Mouse (Mus musculus) kidney, embryonic 16.5 days (tissue): ENCODE data around the gene Shank2. TPM values are rescaled to one million over a fixed set of nuclear protein-coding genes. Genes with fewer than 3 reads are reported as not detected.

Source experiments
- ATAC-seq: fragments of 200-750 bp; cut with Nextera tagmentation; 2 replicates; pipeline ENCODE4 v1.8.0; 2017; ENCODE audit warnings: moderate TSS enrichment; ENCODE audit not compliant: low FRiP score, low TSS enrichment
- H3K27ac ChIP-seq: fragments of 300-500 bp; sonication (generic); 2 replicates; pipeline ENCODE4 v1.5.1; 2014; ENCODE audit warnings: low read length
- H3K27me3 ChIP-seq: fragments of 300-500 bp; sonication (generic); 2 replicates; pipeline ENCODE4 v1.6.1; 2014; ENCODE audit warnings: low read length, control low read depth, mixed read lengths; ENCODE audit not compliant: insufficient read depth
- H3K36me3 ChIP-seq: fragments of 300-500 bp; sonication (generic); 2 replicates; pipeline ENCODE4 v1.6.1; 2014; ENCODE audit warnings: low read length, control low read depth, mixed read lengths; ENCODE audit not compliant: insufficient read depth
- H3K4me1 ChIP-seq: fragments of 300-500 bp; sonication (generic); 2 replicates; pipeline ENCODE4 v1.6.1; 2014; ENCODE audit warnings: low read length, control low read depth, mixed read lengths; ENCODE audit not compliant: insufficient read depth
- H3K4me2 ChIP-seq: fragments of 300-500 bp; sonication (generic); replicated peaks from 2 replicates; pipeline ENCODE4 v1.6.1; 2014; ENCODE audit warnings: low read depth, low read length
- H3K4me3 ChIP-seq: fragments of 300-500 bp; sonication (generic); 2 replicates; pipeline ENCODE4 v1.5.1; 2014; ENCODE audit warnings: mild to moderate bottlenecking, low read length
- H3K9ac ChIP-seq: fragments of 300-500 bp; sonication (generic); replicated peaks from 2 replicates; pipeline ENCODE4 v1.6.1; 2014; ENCODE audit warnings: low read length
- H3K9me3 ChIP-seq: fragments of 300-500 bp; sonication (generic); 2 replicates; pipeline ENCODE4 v1.6.1; 2016; ENCODE audit warnings: low read length, control low read depth
- WGBS: fragments of 180-500 bp; shearing (Covaris S2); extraction: QIAGEN DNeasy Blood & Tissue Kit; methylation state at CpG from one replicate; pipeline ENCODE4 v1.1.7; 2014; 5-methylcytosine and 5-hydroxymethylcytosine counted together
- polyA plus RNA-seq: library from polyadenylated mRNA; unstranded; fragments of >200 nt; fragmentation: Nextera tagmentation; extraction: Ambion mirVana; gene quantifications from 2 replicates; pipeline ENCODE4 v1.2.1, GENCODE M21; 2015

Gene Shank2
- polyA plus RNA-seq, 1 experiment from 2014 or later, result 4.0 TPM

DNA sequence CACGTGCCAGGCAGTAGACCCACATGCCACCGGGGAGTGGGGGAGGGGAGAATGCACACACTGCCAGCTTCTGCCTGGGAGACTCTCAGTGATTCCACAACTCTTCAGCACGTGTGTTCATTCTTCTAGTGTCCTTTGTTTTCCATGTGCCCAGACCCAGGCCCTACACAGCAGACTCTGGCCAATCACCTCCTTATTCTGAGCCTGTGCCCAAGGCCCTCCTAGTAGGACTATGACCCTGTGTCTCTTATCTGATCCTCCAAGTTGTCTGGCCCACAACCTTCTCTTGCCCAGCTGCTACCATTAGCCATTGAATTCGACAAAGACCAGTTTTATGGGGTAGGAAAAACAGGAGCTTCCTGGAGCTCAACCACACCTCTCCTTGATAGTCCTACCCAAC is 400.8 kb downstream of the Shank2 start:
- ATAC-seq, result no peak
- Histone ChIP-seq H3K4me1 (no peaks in the 10 kb centered on the region), H3K4me3 (no peak overlapping the region), H3K27me3 (no peaks in the 10 kb centered on the region), H3K36me3 (no peaks in the 10 kb centered on the region), H3K9ac (no peak overlapping the region), H3K4me2 (no peak overlapping the region), H3K27ac (no peak overlapping the region), H3K9me3 (no peaks in the 10 kb centered on the region)
- WGBS, result 63% methylated on average over 4 of the region's 4 CpGs

- WGBS, result 62% methylated on average over 4 of the region's 4 CpGs
- Histone ChIP-seq H3K9me3 (no peaks in the 10 kb centered on the region), H3K4me2 (no peak overlapping the region), H3K27ac (no peak overlapping the region), H3K4me3 (no peak overlapping the region), H3K36me3 (0 out of 2 replicates have a peak, but pooled peaks cover 4% of the 10 kb centered on the region), H3K4me1 (peaks cover 7% of the 10 kb centered on the region; the same call in 1 of the 2 replicates), H3K9ac (no peak overlapping the region), H3K27me3 (no peaks in the 10 kb centered on the region)
- ATAC-seq, result no peak
These were observed 405.9 kb downstream of the Shank2 start for GRCm38 (mm10) chr7:144407675-144408074.

- no peak overlapping the region for H3K4me2 ChIP-seq
- no peak overlapping the region for H3K9ac ChIP-seq
- no peaks in the 10 kb centered on the region for H3K9me3 ChIP-seq
- peaks cover 7% of the 10 kb centered on the region; the same call in 1 of the 2 replicates for H3K4me1 ChIP-seq
- H3K27ac ChIP-seq, result no peak overlapping the region
- H3K27me3 ChIP-seq, result no peaks in the 10 kb centered on the region
- H3K36me3 ChIP-seq, result 0 out of 2 replicates have a peak, but pooled peaks cover 4% of the 10 kb centered on the region
- 76% methylated on average over 2 of the region's 2 CpGs for WGBS
- ATAC-seq, result no peak
- no peak overlapping the region for H3K4me3 ChIP-seq
These were observed 406.8 kb downstream of the Shank2 start for GRCm38 (mm10) chr7:144408464-144409000.

DNA sequence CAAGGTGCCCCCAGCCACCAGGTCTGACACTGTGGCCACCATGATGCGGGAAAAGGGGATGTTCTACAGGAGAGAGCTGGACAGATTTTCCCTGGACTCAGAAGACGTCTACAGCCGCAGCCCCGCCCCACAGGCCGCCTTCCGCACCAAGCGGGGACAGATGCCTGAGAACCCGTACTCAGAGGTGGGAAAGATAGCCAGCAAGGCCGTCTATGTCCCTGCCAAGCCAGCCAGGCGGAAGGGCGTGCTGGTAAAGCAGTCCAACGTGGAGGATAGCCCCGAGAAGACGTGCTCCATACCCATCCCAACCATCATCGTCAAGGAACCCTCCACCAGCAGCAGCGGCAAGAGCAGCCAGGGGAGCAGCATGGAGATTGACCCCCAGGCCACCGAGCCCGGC is 408.0 kb downstream of the Shank2 start:
- WGBS, result 75% methylated on average over 18 of the region's 18 CpGs
- no peak overlapping the region for H3K4me3 ChIP-seq

GRCm38 (mm10) chr7:144411967-144412906 is 410.5 kb downstream of the Shank2 start:
- H3K4me1 ChIP-seq, result peaks cover 7% of the 10 kb centered on the region; the same call in 1 of the 2 replicates

More for the DNA sequence above, 408.0 kb downstream of the Shank2 start:
- Histone ChIP-seq H3K9me3 (no peaks in the 10 kb centered on the region), H3K36me3 (0 out of 2 replicates have a peak, but pooled peaks cover 4% of the 10 kb centered on the region), H3K27me3 (no peaks in the 10 kb centered on the region), H3K4me2 (no peak overlapping the region), H3K27ac (no peak overlapping the region), H3K4me1 (peaks cover 7% of the 10 kb centered on the region; the same call in 1 of the 2 replicates), H3K9ac (no peak overlapping the region)
- no peak; the same call in 1 of the 2 replicates for ATAC-seq

DNA sequence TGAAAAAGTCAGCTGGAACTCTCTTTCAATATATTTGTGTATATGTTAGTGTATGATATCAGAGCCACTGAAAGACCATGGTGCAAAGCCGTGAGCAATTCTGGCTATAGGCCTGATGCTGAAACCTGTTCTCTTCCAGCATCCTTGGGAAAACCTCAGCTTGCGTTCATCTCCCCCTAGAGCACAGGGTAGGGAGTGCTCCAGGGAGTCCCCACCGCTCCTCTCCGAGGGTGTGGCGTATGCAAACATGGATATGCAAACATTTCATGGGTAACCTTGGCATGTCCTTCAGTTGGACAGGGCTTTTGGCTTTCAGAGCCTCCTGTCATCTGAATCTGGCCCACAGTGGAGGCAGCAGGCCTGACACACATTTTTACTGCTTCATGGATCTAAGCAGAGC is 412.9 kb downstream of the Shank2 start:
- H3K4me3 ChIP-seq, result no peak overlapping the region
- 0 out of 2 replicates have a peak, but pooled peaks cover 4% of the 10 kb centered on the region for H3K36me3 ChIP-seq
- 75% methylated on average over 5 of the region's 5 CpGs for WGBS
- no peaks in the 10 kb centered on the region for H3K27me3 ChIP-seq
- ATAC-seq, result no peak
- peaks cover 12% of the 10 kb centered on the region; the same call in 1 of the 2 replicates for H3K4me1 ChIP-seq
- no peak overlapping the region for H3K9ac ChIP-seq
- no peak overlapping the region for H3K27ac ChIP-seq
- no peaks in the 10 kb centered on the region for H3K9me3 ChIP-seq
- no peak overlapping the region for H3K4me2 ChIP-seq

More at GRCm38 (mm10) chr7:144411967-144412906, 410.5 kb downstream of the Shank2 start:
- Histone ChIP-seq H3K27ac (no peak overlapping the region), H3K4me3 (no peak overlapping the region), H3K4me2 (no peak overlapping the region), H3K9me3 (no peaks in the 10 kb centered on the region), H3K36me3 (0 out of 2 replicates have a peak, but pooled peaks cover 4% of the 10 kb centered on the region), H3K27me3 (no peaks in the 10 kb centered on the region), H3K9ac (no peak overlapping the region)
- WGBS, result 35% methylated on average over 22 of the region's 22 CpGs
- no peak for ATAC-seq

GRCm38 (mm10) chr7:144415795-144416194 is 414.1 kb downstream of the Shank2 start:
- Histone ChIP-seq H3K27ac (no peak overlapping the region), H3K9me3 (no peaks in the 10 kb centered on the region)
- no peak for ATAC-seq

GRCm38 (mm10) chr7:144417234-144417633 is 415.5 kb downstream of the Shank2 start:
- H3K9ac ChIP-seq, result no peak overlapping the region
- no peaks in the 10 kb centered on the region for H3K9me3 ChIP-seq
- H3K27ac ChIP-seq, result no peak overlapping the region
- 76% methylated on average over 2 of the region's 2 CpGs for WGBS
- H3K4me3 ChIP-seq, result no peak overlapping the region
- no peaks in the 10 kb centered on the region for H3K36me3 ChIP-seq
- peaks cover 14% of the 10 kb centered on the region for H3K4me1 ChIP-seq
- ATAC-seq, result no peak
- H3K4me2 ChIP-seq, result no peak overlapping the region
- no peaks in the 10 kb centered on the region for H3K27me3 ChIP-seq

More at GRCm38 (mm10) chr7:144415795-144416194, 414.1 kb downstream of the Shank2 start:
- Histone ChIP-seq H3K9ac (no peak overlapping the region), H3K36me3 (no peaks in the 10 kb centered on the region), H3K27me3 (no peaks in the 10 kb centered on the region), H3K4me2 (no peak overlapping the region), H3K4me3 (no peak overlapping the region), H3K4me1 (peaks cover 18% of the 10 kb centered on the region)
- 79% methylated on average over 4 of the region's 4 CpGs for WGBS

DNA sequence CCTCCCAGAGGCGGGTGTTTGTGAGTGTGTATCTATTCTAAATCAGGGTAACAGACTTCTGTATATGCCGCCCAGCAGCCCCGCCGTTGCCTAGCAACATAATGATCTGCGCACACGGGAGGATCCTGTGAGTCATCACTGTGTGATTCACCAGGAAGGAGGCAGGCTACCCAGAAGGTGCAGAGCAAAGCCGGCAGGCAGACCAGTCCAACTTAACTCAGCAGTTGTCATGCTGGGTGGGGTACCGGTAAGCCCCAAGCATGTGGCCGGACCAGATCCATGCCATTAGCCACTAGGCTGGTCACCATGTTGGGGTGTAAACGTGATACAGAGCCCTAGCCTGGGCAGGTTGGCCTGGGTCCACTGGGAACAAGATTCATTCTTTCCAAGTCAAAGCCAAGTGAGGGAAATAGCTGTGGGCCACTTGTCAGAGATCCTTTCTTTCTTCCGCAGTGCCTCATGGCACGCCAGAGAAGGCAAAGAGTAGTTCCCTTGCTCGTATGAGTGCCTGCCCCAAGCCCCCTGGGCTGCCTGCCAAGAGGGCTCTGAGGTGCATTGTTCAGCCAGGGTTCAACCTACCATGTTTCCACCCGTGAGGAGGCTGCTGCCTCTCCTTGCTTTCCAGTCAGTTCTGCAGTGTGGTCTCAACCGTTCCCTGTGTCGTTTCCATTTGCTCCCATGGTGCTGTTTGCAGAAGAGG is 416.1 kb downstream of the Shank2 start:
- Histone ChIP-seq H3K4me3 (no peak overlapping the region), H3K9ac (no peak overlapping the region), H3K4me2 (no peak overlapping the region), H3K4me1 (peaks cover 11% of the 10 kb centered on the region), H3K27ac (no peak overlapping the region), H3K27me3 (no peaks in the 10 kb centered on the region), H3K36me3 (no peaks in the 10 kb centered on the region), H3K9me3 (no peaks in the 10 kb centered on the region)
- WGBS, result 39% methylated on average over 16 of the region's 16 CpGs
- ATAC-seq, result 0 out of 2 replicates have a peak, but pooled peaks have one; percentile 77
